Mouse (Mus musculus) intestine, embryonic 16.5 days (tissue): ENCODE data around the gene Clk4. TPM values are rescaled to one million over a fixed set of nuclear protein-coding genes. Genes with fewer than 3 reads are reported as not detected.
A peak's percentile ranks its signal among the peaks of the same experiment; 100 is the strongest.

ENCODE experiments used
- ATAC-seq: fragments of 200-750 bp; cut with Nextera tagmentation; 2 replicates; pipeline ENCODE4 v1.8.0; 2017; ENCODE audit warnings: moderate TSS enrichment, moderate library complexity
- H3K27ac ChIP-seq: fragments of 300-500 bp; sonication (generic); 2 replicates; pipeline ENCODE4 v1.5.1; 2014; ENCODE audit warnings: mild to moderate bottlenecking, low read length
- H3K27me3 ChIP-seq: fragments of 300-500 bp; sonication (generic); replicated peaks from 2 replicates; pipeline ENCODE4 v1.6.1; 2014; ENCODE audit warnings: low read length, control low read depth, mixed read lengths; ENCODE audit not compliant: control insufficient read depth, insufficient read depth
- H3K36me3 ChIP-seq: fragments of 300-500 bp; sonication (generic); 2 replicates; pipeline ENCODE4 v1.6.1; 2014; ENCODE audit warnings: low read length, control low read depth; ENCODE audit not compliant: control insufficient read depth, insufficient read depth
- H3K4me1 ChIP-seq: fragments of 300-500 bp; sonication (generic); 2 replicates; pipeline ENCODE4 v1.6.1; 2014; ENCODE audit warnings: low read length, control low read depth, mixed read lengths; ENCODE audit not compliant: control insufficient read depth, insufficient read depth
- H3K4me2 ChIP-seq: fragments of 300-500 bp; sonication (generic); 2 replicates; pipeline ENCODE4 v1.6.1; 2014; ENCODE audit warnings: low read depth, low read length, control low read depth
- H3K4me3 ChIP-seq: fragments of 300-500 bp; sonication (generic); 2 replicates; pipeline ENCODE4 v1.5.1; 2014; ENCODE audit warnings: mild to moderate bottlenecking, low read length
- H3K9ac ChIP-seq: fragments of 300-500 bp; sonication (generic); 2 replicates; pipeline ENCODE4 v1.6.1; 2014; ENCODE audit warnings: low read depth, low read length
- H3K9me3 ChIP-seq: fragments of 300-500 bp; sonication (generic); 2 replicates; pipeline ENCODE4 v1.6.1; 2016; ENCODE audit warnings: low read length, control low read depth; ENCODE audit not compliant: control insufficient read depth
- WGBS: fragments of 180-500 bp; shearing (Covaris S2); extraction: QIAGEN DNeasy Blood & Tissue Kit; methylation state at CpG from one replicate; pipeline ENCODE4 v1.1.7; 2014; 5-methylcytosine and 5-hydroxymethylcytosine counted together
- polyA plus RNA-seq: library from polyadenylated mRNA; unstranded; fragments of >200 nt; fragmentation: Nextera tagmentation; extraction: Ambion mirVana; gene quantifications from 2 replicates; pipeline ENCODE4 v1.2.1, GENCODE M21; 2015

The Clk4 gene
- polyA plus RNA-seq, result 81.4 and 83.7 TPM in 2 replicates

- Histone ChIP-seq H3K27me3 (no peaks in the 10 kb centered on the region), H3K27ac (peak within 1 kb of the TSS; percentile 89), H3K4me1 (peaks cover 16% of the 10 kb centered on the region), H3K9ac (peak within 1 kb of the TSS; percentile 95), H3K36me3 (no peaks in the 10 kb centered on the region), H3K4me2 (peak within 1 kb of the TSS; percentile 92), H3K9me3 (no peaks in the 10 kb centered on the region), H3K4me3 (peak within 1 kb of the TSS; percentile 78)
- ATAC-seq, result no peak
- 78% methylated on average over 3 of the region's 3 CpGs for WGBS
Measured at GRCm38 (mm10) chr11:51261680-51262219, at the start of gene Clk4. TSS of gene Clk4 (plus strand) at chr11:51261730.

- ATAC-seq, result no peak
- WGBS, result 83% methylated on average over 7 of the region's 7 CpGs
Measured at GRCm38 (mm10) chr11:51214021-51214420, 47.5 kb upstream of the Clk4 start.

GRCm38 (mm10) chr11:51219396-51219980, 42.0 kb upstream of the Clk4 start:
- H3K27me3 ChIP-seq, result no peaks in the 10 kb centered on the region
- 84% methylated on average over 12 of the region's 12 CpGs for WGBS
- no peak overlapping the region for H3K4me3 ChIP-seq
- H3K9me3 ChIP-seq, result no peaks in the 10 kb centered on the region
- ATAC-seq, result no peak
- no peak overlapping the region for H3K4me2 ChIP-seq
- H3K36me3 ChIP-seq, result no peaks in the 10 kb centered on the region
- no peaks in the 10 kb centered on the region for H3K4me1 ChIP-seq
- H3K9ac ChIP-seq, result no peak overlapping the region
- no peak overlapping the region for H3K27ac ChIP-seq

More at GRCm38 (mm10) chr11:51214021-51214420, 47.5 kb upstream of the Clk4 start:
- Histone ChIP-seq H3K9ac (no peak overlapping the region), H3K27me3 (no peaks in the 10 kb centered on the region), H3K4me3 (no peak overlapping the region), H3K4me2 (no peak overlapping the region), H3K4me1 (no peaks in the 10 kb centered on the region), H3K36me3 (no peaks in the 10 kb centered on the region), H3K27ac (no peak overlapping the region), H3K9me3 (no peaks in the 10 kb centered on the region)

DNA sequence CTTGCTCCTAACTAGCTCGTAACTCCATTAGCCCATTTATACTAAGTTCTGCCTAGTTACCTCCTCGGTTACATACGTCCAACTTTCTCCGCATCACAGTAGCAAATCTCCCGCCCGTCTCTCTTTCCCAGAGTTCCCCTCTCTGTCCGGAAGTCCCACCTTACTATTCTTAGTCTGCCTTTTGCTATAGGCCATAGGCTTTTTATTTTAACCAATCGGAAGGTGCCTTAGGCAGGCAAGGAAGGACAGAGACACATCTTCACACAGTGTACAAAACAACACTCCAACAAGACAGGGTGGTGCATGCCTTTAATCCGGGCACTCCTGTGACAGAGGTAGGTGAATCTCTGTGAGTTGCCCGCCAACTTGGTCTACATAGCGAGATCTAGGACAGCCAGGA, 41.2 kb upstream of the Clk4 start, which contains the start of gene Gm12569:
Gm12569 (plus strand) TSS at position 166 of the 400 bp plus-strand sequence.
- WGBS, result 94% methylated on average over 11 of the region's 11 CpGs
- Histone ChIP-seq H3K9me3 (no peaks in the 10 kb centered on the region), H3K27me3 (no peaks in the 10 kb centered on the region), H3K4me3 (no peak within 1 kb of the TSS), H3K4me2 (no peak within 1 kb of the TSS), H3K9ac (no peak within 1 kb of the TSS), H3K4me1 (no peaks in the 10 kb centered on the region), H3K27ac (no peak within 1 kb of the TSS), H3K36me3 (no peaks in the 10 kb centered on the region)
- no peak for ATAC-seq

DNA sequence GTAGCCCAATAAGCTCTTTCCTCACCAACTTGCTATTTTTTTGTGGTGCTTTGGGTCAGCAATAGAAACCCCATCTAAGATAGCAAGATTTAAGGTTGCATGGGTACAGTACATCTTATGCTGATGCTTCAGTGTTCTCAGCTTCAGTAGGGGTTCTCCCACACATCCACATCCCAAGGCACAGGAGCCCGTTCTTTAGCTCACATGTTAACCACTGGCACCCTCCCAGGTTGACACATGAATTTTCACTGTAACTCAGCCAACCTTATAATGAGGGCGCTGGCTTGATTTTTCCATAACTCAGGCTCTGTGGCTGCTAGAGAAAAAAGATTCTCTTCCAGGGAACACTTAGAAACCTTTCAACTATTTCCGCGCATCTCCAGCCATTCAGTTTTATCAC, 34.4 kb upstream of the Clk4 start:
- H3K4me2 ChIP-seq, result no peak overlapping the region
- no peaks in the 10 kb centered on the region for H3K9me3 ChIP-seq
- no peaks in the 10 kb centered on the region for H3K36me3 ChIP-seq
- WGBS, result 89% methylated on average over 4 of the region's 4 CpGs
- no peak for ATAC-seq
- no peak overlapping the region for H3K9ac ChIP-seq
- H3K27ac ChIP-seq, result no peak overlapping the region
- no peaks in the 10 kb centered on the region for H3K4me1 ChIP-seq
- H3K27me3 ChIP-seq, result no peaks in the 10 kb centered on the region
- H3K4me3 ChIP-seq, result no peak overlapping the region

DNA sequence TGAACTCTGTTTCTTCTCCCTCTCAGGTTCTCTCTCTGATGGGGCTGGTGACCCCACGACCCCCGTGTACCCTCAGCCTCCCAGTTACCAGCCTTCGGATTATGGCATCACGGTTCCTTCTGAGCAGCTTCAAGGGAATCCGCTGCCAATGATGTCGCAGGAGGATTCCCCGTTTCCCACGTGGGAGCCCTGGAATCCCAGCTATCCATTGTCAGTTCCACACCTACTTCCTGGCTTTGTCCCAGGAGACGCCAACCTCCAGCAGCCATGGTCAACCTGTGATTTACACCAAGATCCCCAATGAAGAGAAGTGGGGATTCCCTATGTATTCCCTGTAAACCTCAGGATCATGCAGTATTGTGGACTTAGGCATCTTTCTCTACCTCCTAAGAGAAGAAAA, 26.9 kb upstream of the Clk4 start:
- H3K4me3 ChIP-seq, result no peak overlapping the region
- H3K36me3 ChIP-seq, result no peaks in the 10 kb centered on the region
- H3K4me2 ChIP-seq, result no peak overlapping the region
- H3K27ac ChIP-seq, result no peak overlapping the region
- WGBS, result 80% methylated on average over 9 of the region's 9 CpGs
- no peaks in the 10 kb centered on the region for H3K9me3 ChIP-seq
- no peak overlapping the region for H3K9ac ChIP-seq
- no peaks in the 10 kb centered on the region for H3K4me1 ChIP-seq
- ATAC-seq, result no peak
- H3K27me3 ChIP-seq, result no peaks in the 10 kb centered on the region; the same call in 1 of the 2 replicates

GRCm38 (mm10) chr11:51242897-51243296, 18.6 kb upstream of the Clk4 start:
- no peak for ATAC-seq
- Histone ChIP-seq H3K4me1 (no peaks in the 10 kb centered on the region), H3K4me3 (no peak overlapping the region), H3K9ac (no peak overlapping the region), H3K27me3 (no peaks in the 10 kb centered on the region), H3K27ac (no peak overlapping the region), H3K9me3 (no peaks in the 10 kb centered on the region), H3K4me2 (no peak overlapping the region), H3K36me3 (no peaks in the 10 kb centered on the region)
- 89% methylated on average over 2 of the region's 2 CpGs for WGBS

DNA sequence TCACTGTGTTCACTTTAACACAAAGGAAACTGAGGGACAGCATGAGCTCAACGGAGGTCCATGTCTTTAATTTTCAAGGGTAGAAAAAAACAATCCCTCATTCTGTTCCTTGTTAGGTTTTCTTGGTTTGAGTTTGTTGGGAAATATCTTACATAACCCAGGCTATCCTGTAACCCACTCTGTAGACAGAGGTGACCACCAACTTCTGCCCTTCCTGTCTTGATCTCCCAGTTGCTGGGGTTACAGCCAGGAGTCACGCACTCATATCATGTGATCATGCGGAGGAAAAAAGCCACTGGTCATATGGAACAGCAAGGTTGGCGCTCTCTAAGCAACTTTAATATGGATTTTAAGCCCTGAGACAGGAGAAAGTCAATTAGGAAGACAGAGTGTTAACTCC, 4.5 kb upstream of the Clk4 start:
- Histone ChIP-seq H3K4me2 (no peak overlapping the region), H3K27ac (no peak overlapping the region), H3K36me3 (no peaks in the 10 kb centered on the region), H3K4me1 (no peaks in the 10 kb centered on the region), H3K9ac (no peak overlapping the region), H3K9me3 (no peaks in the 10 kb centered on the region), H3K27me3 (no peaks in the 10 kb centered on the region), H3K4me3 (no peak overlapping the region)
- no peak for ATAC-seq
- 88% methylated on average over 4 of the region's 4 CpGs for WGBS

DNA sequence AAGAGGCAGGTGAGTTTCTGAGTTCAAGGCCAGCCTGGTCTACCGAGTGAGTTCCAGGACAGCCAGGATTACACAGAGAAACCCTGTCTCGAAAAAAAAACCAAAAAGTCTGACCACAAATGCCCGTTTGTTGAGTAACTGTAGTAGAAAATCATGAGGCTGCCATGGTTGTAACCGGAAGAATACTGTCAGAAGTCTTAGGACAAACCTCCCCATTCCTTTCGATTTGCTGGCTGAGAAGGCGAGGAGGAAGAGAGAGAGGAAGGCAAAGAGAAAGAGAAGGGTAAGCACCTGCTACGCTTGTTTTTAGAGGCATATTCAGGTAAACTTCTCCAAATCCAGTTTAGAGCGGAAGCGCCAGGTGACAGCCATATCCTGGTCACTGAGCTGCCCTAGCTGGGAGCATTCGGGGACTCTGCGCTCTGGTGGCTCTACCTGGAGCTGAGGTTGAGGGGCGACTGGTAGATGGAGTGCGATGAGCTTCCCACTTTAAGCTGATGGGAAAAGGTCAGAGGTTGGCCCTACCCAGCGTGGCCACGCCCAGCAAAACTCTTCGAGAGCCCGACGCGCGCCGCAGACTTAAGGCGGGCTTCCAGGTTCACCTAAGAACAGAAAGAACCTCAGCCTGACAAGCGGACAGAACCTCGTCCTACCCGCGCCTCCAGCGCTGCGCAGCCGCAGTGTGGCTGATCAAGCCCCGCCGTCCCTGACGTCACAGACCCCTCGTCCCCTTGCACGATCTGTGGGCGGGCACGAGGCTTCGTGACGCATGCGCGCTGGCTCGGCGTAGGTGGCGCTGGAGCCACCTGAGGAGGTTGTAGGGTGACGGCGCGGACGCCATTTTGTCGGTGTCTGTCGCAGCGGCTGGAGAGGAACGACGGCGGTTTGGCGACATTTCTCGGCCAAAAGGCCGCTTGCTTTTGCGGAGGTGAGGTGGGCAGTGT, 1.1 kb downstream of the Clk4 start, which contains the start of gene BC049762:
BC049762 (minus strand) TSS at position 705 of the 944 bp plus-strand sequence.
- Histone ChIP-seq H3K27me3 (no peaks in the 10 kb centered on the region), H3K4me2 (peak within 1 kb of the TSS; percentile 92), H3K36me3 (no peaks in the 10 kb centered on the region), H3K4me1 (peaks cover 18% of the 10 kb centered on the region), H3K4me3 (peak within 1 kb of the TSS; percentile 78), H3K9me3 (no peaks in the 10 kb centered on the region), H3K27ac (peak within 1 kb of the TSS; percentile 95), H3K9ac (peak within 1 kb of the TSS; percentile 95)
- WGBS, result 8% methylated on average over 57 of the region's 57 CpGs
- ATAC-seq, result peak; percentile 97
